Mouse (Mus musculus): ENCODE data around the gene Rap1a. TPM values are rescaled to one million over a fixed set of nuclear protein-coding genes. Genes with fewer than 3 reads are reported as not detected.

Gene Rap1a
- total and polyA plus RNA-seq, 3 experiments = 32.3 to 64.5 TPM; not detected in 1

DNA sequence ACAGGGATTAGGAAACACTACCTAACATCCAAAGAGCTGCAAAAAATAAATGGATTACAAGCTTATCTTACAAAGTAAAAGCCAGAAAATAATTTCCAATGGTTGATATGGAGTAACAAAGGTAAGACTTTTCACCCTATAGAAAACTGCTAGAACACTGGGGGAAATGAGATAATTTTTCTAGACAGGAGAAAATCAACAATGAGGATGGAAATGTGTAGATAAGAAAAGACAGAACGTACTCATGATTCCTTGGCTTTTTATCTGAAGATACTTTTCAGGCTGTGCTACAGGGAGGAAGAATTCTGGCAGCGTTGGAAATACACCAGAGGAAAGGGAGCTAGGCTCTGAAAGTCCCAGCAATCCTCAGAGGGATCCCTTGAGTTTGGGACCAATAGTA, 50.3 kb downstream of the Rap1a start (continued):
- TF ChIP-seq RAD21 (IDR thresholded peaks at IDR 0.05; ENCODE audit: low read depth, low read length) (no peak), UBTF (IDR thresholded peaks at IDR 0.05; ENCODE audit: borderline replicate concordance, insufficient read depth, low read depth, low read length) (no peak), MEF2A (IDR thresholded peaks at IDR 0.05; ENCODE audit: extremely low read depth, insufficient replicate concordance, low read depth, low read length, poor library complexity, severe bottlenecking) (no peak), TBP (IDR thresholded peaks at IDR 0.05; ENCODE audit: low read depth, low read length) (no peak), GATA1 (IDR thresholded peaks at IDR 0.05; ENCODE audit: low read depth, low read length) (peak; percentile 79)

DNA sequence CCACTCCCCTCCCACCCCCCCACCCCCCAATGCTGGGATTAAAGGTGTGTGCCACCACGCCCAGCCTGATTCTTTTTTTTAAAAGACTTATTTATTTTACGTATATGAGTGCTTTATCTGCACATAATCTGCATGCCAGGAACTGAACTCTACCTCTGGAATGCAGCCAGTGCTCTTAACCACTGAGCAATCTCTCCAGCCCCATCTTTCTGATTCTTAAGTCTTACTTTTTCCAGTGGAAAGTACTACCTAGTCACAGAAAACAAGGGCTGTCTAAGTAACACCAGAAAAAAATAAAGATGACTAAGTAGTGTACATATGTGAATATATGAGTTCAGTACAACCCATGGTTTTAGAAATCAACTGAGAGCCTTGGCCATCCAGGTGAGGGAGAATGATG, 54.6 kb downstream of the Rap1a start:
- Histone ChIP-seq H3K9me3 (replicated peaks; ENCODE audit: insufficient read depth, low read length) (no peaks in the 10 kb centered on the region), H3K4me1 (ENCODE audit: control insufficient read depth in 1 of 2, insufficient read depth in 2 of 2, low read length in 2 of 2) (peaks cover 6 to 19% of the 10 kb centered on the region in 2 experiments), H3K4me3 (ENCODE audit: control insufficient read depth in 1 of 2, insufficient read depth in 1 of 2, low read depth in 2 of 2, low read length in 2 of 2) (no peak overlapping the region), H3K9ac (ENCODE audit: control insufficient read depth, low read depth, low read length, poor library complexity, severe bottlenecking) (no peak overlapping the region), H3K27me3 (ENCODE audit: control insufficient read depth in 1 of 2, insufficient read depth in 2 of 2, low read length in 2 of 2) (no peaks in the 10 kb centered on the region), H3K79me2 (ENCODE audit: control insufficient read depth, insufficient read depth, low read length, poor library complexity) (peaks cover 2% of the 10 kb centered on the region; the same call in 1 of the 2 replicates), H3K27ac (ENCODE audit: control insufficient read depth, low read depth, low read length) (no peak overlapping the region), H3K36me3 (ENCODE audit: control insufficient read depth in 1 of 2, insufficient read depth in 2 of 2, low read length in 2 of 2) (peaks cover 14 to 28% of the 10 kb centered on the region in 2 experiments)
- peak; percentile 65 for DNase-seq (ENCODE audit: low read depth, low spot score)
- TF ChIP-seq EP300 (IDR thresholded peaks at IDR 0.05; ENCODE audit: low read depth in 1 of 2, low read length in 2 of 2) (peak; percentile 49 to 58), POLR2AphosphoS5 (IDR thresholded peaks at IDR 0.05; ENCODE audit: borderline replicate concordance, low read depth, low read length) (no peak), USF2 (IDR thresholded peaks at IDR 0.05; ENCODE audit: borderline replicate concordance in 1 of 2, insufficient read depth in 1 of 2, low read depth in 1 of 2, low read length in 2 of 2) (no peak), SIN3A (IDR thresholded peaks at IDR 0.05; ENCODE audit: low read length) (no peak), KAT2A (conservative IDR thresholded peaks at IDR 0.05; ENCODE audit: low read depth, low read length) (no peak), ETS1 (IDR thresholded peaks at IDR 0.05; ENCODE audit: low read depth, low read length) (peak; percentile 39; the same call in 1 of the 2 replicates), CHD1 (IDR thresholded peaks at IDR 0.05; ENCODE audit: low read depth, low read length) (no peak), RCOR1 (IDR thresholded peaks at IDR 0.05; ENCODE audit: low read depth, low read length) (peak; percentile 72), E2F4 (IDR thresholded peaks at IDR 0.05; ENCODE audit: borderline replicate concordance, low read depth, low read length) (no peak), TAL1 (IDR thresholded peaks at IDR 0.05; ENCODE audit: low read length) (no peak), TBP (IDR thresholded peaks at IDR 0.05; ENCODE audit: low read depth, low read length) (no peak), USF1 (IDR thresholded peaks at IDR 0.05; ENCODE audit: low read depth, low read length) (no peak), CHD2 (IDR thresholded peaks at IDR 0.05; ENCODE audit: low read length) (no peak), GATA1 (IDR thresholded peaks at IDR 0.05; ENCODE audit: low read depth, low read length) (peak; percentile 53; the same call in 1 of the 2 replicates), JUND (IDR thresholded peaks at IDR 0.05; ENCODE audit: low read depth, low read length) (no peak), TCF12 (IDR thresholded peaks at IDR 0.05; ENCODE audit: low read depth, low read length) (peak; percentile 40; the same call in 1 of the 2 replicates), ELF1 (IDR thresholded peaks at IDR 0.05; ENCODE audit: low read depth, low read length) (no peak), BHLHE40 (IDR thresholded peaks at IDR 0.05; ENCODE audit: borderline replicate concordance, low read depth, low read length) (no peak), MEF2A (IDR thresholded peaks at IDR 0.05; ENCODE audit: extremely low read depth, insufficient replicate concordance, low read depth, low read length, poor library complexity, severe bottlenecking) (no peak), UBTF (IDR thresholded peaks at IDR 0.05; ENCODE audit: borderline replicate concordance, insufficient read depth, low read depth, low read length) (no peak), SMC3 (IDR thresholded peaks at IDR 0.05; ENCODE audit: low read depth, low read length) (no peak), HCFC1 (IDR thresholded peaks at IDR 0.05; ENCODE audit: low read depth, low read length) (no peak), MXI1 (IDR thresholded peaks at IDR 0.05; ENCODE audit: low read depth, low read length) (no peak), CTCF (IDR thresholded peaks at IDR 0.05 in 2 of 3, conservative IDR thresholded peaks at IDR 0.05 in 1 of 3; ENCODE audit: control insufficient read depth in 1 of 3, insufficient read depth in 1 of 3, low read depth in 2 of 3, low read length in 3 of 3, poor library complexity in 1 of 3, severe bottlenecking in 1 of 3) (no peak), MAFK (IDR thresholded peaks at IDR 0.05; ENCODE audit: borderline replicate concordance, low read depth, low read length) (no peak), MYC (IDR thresholded peaks at IDR 0.05; ENCODE audit: low read depth, low read length) (no peak), RAD21 (IDR thresholded peaks at IDR 0.05; ENCODE audit: low read depth, low read length) (no peak), ZKSCAN1 (IDR thresholded peaks at IDR 0.05; ENCODE audit: low read depth, low read length) (no peak), POLR2AphosphoS2 (IDR thresholded peaks at IDR 0.05; ENCODE audit: low read length) (no peak), MYB (IDR thresholded peaks at IDR 0.05; ENCODE audit: low read depth, low read length) (no peak), ZC3H11A (IDR thresholded peaks at IDR 0.05; ENCODE audit: low read depth, low read length) (no peak), MAX (IDR thresholded peaks at IDR 0.05; ENCODE audit: low read length) (no peak), ZMIZ1 (IDR thresholded peaks at IDR 0.05; ENCODE audit: low read depth, low read length) (no peak), NELFE (IDR thresholded peaks at IDR 0.05; ENCODE audit: low read depth, low read length) (no peak), ZNF384 (IDR thresholded peaks at IDR 0.05; ENCODE audit: low read depth, low read length) (peak; percentile 74)

All from MEL (cell line).